Mouse (Mus musculus) hematopoietic stem cell, adult 5-6 weeks (primary cell): ENCODE measurements at regions not wholly inside any gene's neighbourhood (a gene's known extent, or its start where the extent isn't known, plus 50 kb on each side); places are given as distances from the start of the nearest gene placed in this dataset.

Source experiments
- ATAC-seq, 2 experiments: fragments of 125-278 bp in 1 of 2; replicated peaks in 1 of 2; 2 replicates each; pipeline ENCODE4 v1.8.0; 2016 to 2017; ENCODE audit warnings: inconsistent platforms in 2 of 2, mild to moderate bottlenecking in 2 of 2, moderate number of reproducible peaks in 2 of 2, low read depth in 1 of 2, moderate TSS enrichment in 1 of 2; ENCODE audit not compliant: low FRiP score in 2 of 2, poor library complexity in 2 of 2, severe bottlenecking in 2 of 2, insufficient read depth in 1 of 2, low TSS enrichment in 1 of 2

- ATAC-seq = no peak
Measured at GRCm38 (mm10) chr13:4935940-4936339, 327.0 kb upstream of the Akr1e1 start.

- peak; percentile 48 to 77; a peak in 2 of 4 replicates for ATAC-seq
Measured at GRCm38 (mm10) chr13:4939849-4940248, 330.9 kb upstream of the Akr1e1 start.

- ATAC-seq = peak; percentile 78 to 83; a peak in 3 of 4 replicates
Measured at GRCm38 (mm10) chr13:4942490-4942889, 333.5 kb upstream of the Akr1e1 start.

GRCm38 (mm10) chr13:4943046-4943445, 334.1 kb upstream of the Akr1e1 start:
- ATAC-seq = peak in 1 of 2 experiments; percentile 59; a peak in 3 of 4 replicates

- no peak for ATAC-seq
Measured at GRCm38 (mm10) chr13:4955384-4955783, 346.4 kb upstream of the Akr1e1 start.

GRCm38 (mm10) chr13:4964824-4965223, 355.9 kb upstream of the Akr1e1 start:
- no peak for ATAC-seq

GRCm38 (mm10) chr13:4970081-4970892, 361.3 kb upstream of the Akr1e1 start:
- no peak for ATAC-seq

GRCm38 (mm10) chr13:4971472-4972067, 362.6 kb upstream of the Akr1e1 start:
- no peak for ATAC-seq

- no peak for ATAC-seq
Measured at GRCm38 (mm10) chr13:4992876-4993275, 383.9 kb upstream of the Akr1e1 start.

- no peak for ATAC-seq
Measured at GRCm38 (mm10) chr13:5008296-5008695, 399.3 kb upstream of the Akr1e1 start.

GRCm38 (mm10) chr13:5022439-5022838, 413.5 kb upstream of the Akr1e1 start:
- no peak for ATAC-seq

- no peak for ATAC-seq
Measured at GRCm38 (mm10) chr13:5059859-5060258, 450.9 kb upstream of the Akr1e1 start.

GRCm38 (mm10) chr13:5060462-5060861, 451.5 kb upstream of the Akr1e1 start:
- peak; percentile 37 to 58; a peak in 3 of 4 replicates for ATAC-seq

GRCm38 (mm10) chr13:5107454-5107853, 498.5 kb upstream of the Akr1e1 start:
- ATAC-seq = no peak

- no peak for ATAC-seq
Measured at GRCm38 (mm10) chr13:5154911-5155310, 545.9 kb upstream of the Akr1e1 start.

- ATAC-seq = no peak
Measured at GRCm38 (mm10) chr13:5159765-5160684, 551.1 kb upstream of the Akr1e1 start.

GRCm38 (mm10) chr13:5166716-5167115, 557.7 kb upstream of the Akr1e1 start:
- ATAC-seq = no peak

- ATAC-seq = no peak
Measured at GRCm38 (mm10) chr13:5178996-5179395, 570.0 kb upstream of the Akr1e1 start.
